Mouse (Mus musculus) liver, adult 2 months (tissue): ENCODE results near the gene Cd9. TPM values are rescaled to one million over a fixed set of nuclear protein-coding genes. Genes with fewer than 3 reads are reported as not detected.

Experiments
- DNase-seq: peaks from one replicate; pipeline ENCODE4 v3.0.0-alpha.2; 2011; ENCODE audit warnings: low read depth, low spot score; ENCODE audit errors: extremely low read depth
- H3K27ac ChIP-seq: fragments of 200-500 bp; replicated peaks from 2 replicates; pipeline ENCODE4 v1.5.1; 2012; ENCODE audit warnings: low read depth, mild to moderate bottlenecking, control low read depth, inconsistent platforms, low read length; ENCODE audit not compliant: insufficient read depth
- H3K27me3 ChIP-seq: fragments of 200-500 bp; 2 replicates; pipeline ENCODE4 v1.6.1; 2012; ENCODE audit warnings: mild to moderate bottlenecking, moderate library complexity, low read length, inconsistent platforms; ENCODE audit not compliant: control insufficient read depth, insufficient read depth
- H3K36me3 ChIP-seq: fragments of 200-500 bp; 2 replicates; pipeline ENCODE4 v1.6.1; 2012; ENCODE audit warnings: low read length, inconsistent platforms; ENCODE audit not compliant: control insufficient read depth, insufficient read depth
- H3K4me1 ChIP-seq: fragments of 200-500 bp; 2 replicates; pipeline ENCODE4 v1.6.1; 2011; ENCODE audit warnings: low read length; ENCODE audit not compliant: control insufficient read depth, insufficient read depth
- H3K4me3 ChIP-seq: fragments of 200-500 bp; 2 replicates; pipeline ENCODE4 v1.5.1; 2011; ENCODE audit warnings: low read depth, mild to moderate bottlenecking, control low read depth, low read length, moderate library complexity; ENCODE audit not compliant: insufficient read depth
- H3K79me2 ChIP-seq: fragments of 200-500 bp; 2 replicates; pipeline ENCODE4 v1.6.1; 2012; ENCODE audit warnings: inconsistent platforms, mild to moderate bottlenecking, low read length, moderate library complexity; ENCODE audit not compliant: control insufficient read depth, insufficient read depth
- H3K9ac ChIP-seq: fragments of 200-500 bp; 2 replicates; pipeline ENCODE4 v1.6.1; 2012; ENCODE audit warnings: low read depth, mild to moderate bottlenecking, control low read depth, inconsistent platforms, low read length
- CTCF ChIP-seq: fragments of 200-500 bp; IDR thresholded peaks from 2 replicates; pipeline ENCODE4 v1.5.1; 2011; ENCODE audit warnings: low read depth, low read length, control low read depth
- POLR2A ChIP-seq: fragments of 200-500 bp; IDR thresholded peaks from 2 replicates; pipeline ENCODE4 v1.6.1; 2011; ENCODE audit warnings: low read length, control low read depth; ENCODE audit not compliant: insufficient read depth; ENCODE audit errors: extremely low read depth
- WGBS: fragments of 180-500 bp; shearing (Covaris S2); methylation state at CpG from one replicate; pipeline ENCODE4 v1.1.7; 2018; 5-methylcytosine and 5-hydroxymethylcytosine counted together
- polyA plus RNA-seq: library from polyadenylated mRNA; depleted of rRNA; stranded (reverse); fragments of >200 nt; gene quantifications from 2 replicates; pipeline ENCODE4 v1.2.3, GENCODE M21; 2012
- total RNA-seq: library from RNA; depleted of rRNA; stranded (reverse); fragments of >200 nt; gene quantifications from 2 replicates; pipeline ENCODE4 v1.2.3, GENCODE M21; 2014

The Cd9 gene
- total and polyA plus RNA-seq, 2 experiments = 17.4 to 33.7 TPM

DNA sequence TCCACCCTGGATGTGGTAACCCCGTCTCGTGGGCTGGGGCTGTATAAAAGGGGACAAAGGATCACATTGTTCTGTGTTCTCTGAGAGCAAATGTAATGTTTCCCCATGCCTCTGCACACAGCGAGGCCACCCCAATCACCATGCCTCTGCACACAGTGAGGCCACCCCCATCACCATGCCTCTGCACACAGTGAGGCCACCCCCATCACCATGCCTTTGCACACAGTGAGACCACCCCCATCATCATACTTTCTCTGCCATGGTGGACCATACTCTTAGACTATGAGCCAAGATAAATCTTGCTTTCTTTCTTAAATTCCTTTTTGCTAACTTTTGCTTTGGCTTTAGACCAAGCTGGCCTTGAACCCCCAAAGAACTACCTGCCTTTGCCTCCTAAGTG is 61.3 kb downstream of the Cd9 start:
- DNase-seq = no peak
- Histone ChIP-seq H3K9ac (no peak overlapping the region), H3K4me3 (no peak overlapping the region), H3K27me3 (no peaks in the 10 kb centered on the region), H3K79me2 (no peaks in the 10 kb centered on the region), H3K4me1 (no peaks in the 10 kb centered on the region), H3K27ac (no peak overlapping the region), H3K36me3 (no peaks in the 10 kb centered on the region)
- no peak for TF ChIP-seq CTCF
- TF ChIP-seq POLR2A = no peak
- 83% methylated on average over 3 of the region's 3 CpGs for WGBS

GRCm38 (mm10) chr6:125432522-125432921 is 62.1 kb downstream of the Cd9 start:
- Histone ChIP-seq H3K4me3 (no peak overlapping the region), H3K79me2 (no peaks in the 10 kb centered on the region), H3K27me3 (no peaks in the 10 kb centered on the region), H3K36me3 (no peaks in the 10 kb centered on the region), H3K9ac (no peak overlapping the region), H3K4me1 (no peaks in the 10 kb centered on the region), H3K27ac (no peak overlapping the region)
- DNase-seq = no peak
- WGBS = 91% methylated on average over 7 of the region's 7 CpGs
- TF ChIP-seq POLR2A (no peak), CTCF (no peak)

DNA sequence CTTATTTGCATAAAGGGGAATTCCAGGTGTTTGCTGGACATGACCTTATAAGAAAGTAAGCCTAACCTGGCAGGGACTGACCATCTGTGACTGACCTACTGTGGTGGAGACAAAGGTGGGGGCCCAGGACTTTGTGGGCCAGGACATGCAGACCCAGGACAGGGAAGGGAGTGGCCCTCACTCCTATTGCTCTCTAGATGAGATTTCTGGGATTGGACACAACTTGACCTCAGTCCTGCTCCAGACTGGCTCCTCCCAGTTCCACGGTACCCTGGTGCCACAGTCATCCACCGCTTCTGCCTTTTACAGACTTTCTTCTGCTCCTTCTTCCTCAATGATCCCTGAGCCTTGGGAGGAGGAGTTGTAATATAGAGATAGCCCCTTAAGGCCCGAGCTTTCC is 63.6 kb downstream of the Cd9 start:
- TF ChIP-seq CTCF (no peak), POLR2A (no peak)
- Histone ChIP-seq H3K27me3 (no peaks in the 10 kb centered on the region), H3K36me3 (no peaks in the 10 kb centered on the region), H3K4me3 (no peak overlapping the region), H3K4me1 (peaks cover 3% of the 10 kb centered on the region; the same call in 1 of the 2 replicates), H3K27ac (no peak overlapping the region), H3K9ac (no peak overlapping the region), H3K79me2 (no peaks in the 10 kb centered on the region)
- DNase-seq = no peak
- 93% methylated on average over 3 of the region's 3 CpGs for whole genome bisulfite sequencing

GRCm38 (mm10) chr6:125430358-125430958 is 64.1 kb downstream of the Cd9 start:
- peaks cover 3% of the 10 kb centered on the region; the same call in 1 of the 2 replicates for H3K4me1 ChIP-seq
- DNase-seq = no peak
- WGBS = 59% methylated on average over 14 of the region's 14 CpGs

DNA sequence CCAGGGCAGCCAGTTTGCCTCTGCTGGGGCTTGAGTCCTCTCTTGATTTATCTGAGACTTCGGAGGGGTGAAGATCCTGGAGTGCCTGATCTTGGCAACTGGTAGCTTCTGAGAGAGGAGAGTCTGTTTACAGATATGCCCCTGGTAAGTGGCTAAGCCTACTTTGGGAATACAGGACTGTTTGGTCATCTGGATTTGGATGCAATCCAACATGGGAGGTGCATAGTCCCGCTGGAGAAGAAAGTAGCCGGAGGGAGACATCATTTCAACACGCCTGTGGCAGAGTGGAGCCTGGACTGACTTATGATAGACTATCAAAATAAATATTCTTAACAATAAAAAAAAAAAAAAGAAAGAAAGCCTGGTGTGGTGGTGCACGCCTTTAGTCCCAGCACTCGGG is 64.8 kb downstream of the Cd9 start:
- Histone ChIP-seq H3K36me3 (no peaks in the 10 kb centered on the region), H3K27me3 (no peaks in the 10 kb centered on the region)
- 61% methylated on average over 6 of the region's 6 CpGs for WGBS

More at GRCm38 (mm10) chr6:125430358-125430958, 64.1 kb downstream of the Cd9 start:
- Histone ChIP-seq H3K27me3 (no peaks in the 10 kb centered on the region), H3K9ac (no peak overlapping the region), H3K4me3 (no peak overlapping the region), H3K27ac (no peak overlapping the region), H3K36me3 (no peaks in the 10 kb centered on the region), H3K79me2 (no peaks in the 10 kb centered on the region)
- TF ChIP-seq POLR2A (no peak), CTCF (no peak)

More for the DNA sequence above, 64.8 kb downstream of the Cd9 start:
- no peak for DNase-seq
- H3K27ac ChIP-seq = no peak overlapping the region
- H3K4me1 ChIP-seq = peaks cover 3% of the 10 kb centered on the region; the same call in 1 of the 2 replicates
- no peak overlapping the region for H3K4me3 ChIP-seq
- no peak overlapping the region for H3K9ac ChIP-seq
- TF ChIP-seq POLR2A (no peak), CTCF (no peak)
- no peaks in the 10 kb centered on the region for H3K79me2 ChIP-seq
